Mouse (Mus musculus) layer of hippocampus, adult 11-12 months (tissue): ENCODE measurements at regions not wholly inside any gene's neighbourhood (a gene's known extent, or its start where the extent isn't known, plus 50 kb on each side); places are given as distances from the start of the nearest gene placed in this dataset.

Experiments used
- DNase-seq: peaks from one replicate; pipeline ENCODE4 v3.0.0; 2022; ENCODE audit warnings: low spot score

GRCm38 (mm10) chr16:44630426-44630825 is 71.7 kb upstream of the Boc start:
- DNase-seq: no peak

GRCm38 (mm10) chr16:44629296-44630275 is 70.9 kb upstream of the Boc start:
- no peak for DNase-seq

GRCm38 (mm10) chr16:44625871-44626293 is 67.2 kb upstream of the Boc start:
- DNase-seq: no peak

GRCm38 (mm10) chr16:44625108-44625616 is 66.5 kb upstream of the Boc start:
- no peak for DNase-seq

- DNase-seq: no peak
Measured at GRCm38 (mm10) chr16:44621573-44621972, 62.9 kb upstream of the Boc start.

GRCm38 (mm10) chr16:44620536-44620935 is 61.8 kb upstream of the Boc start:
- DNase-seq: no peak

GRCm38 (mm10) chr16:44619476-44620103 is 60.9 kb upstream of the Boc start:
- no peak for DNase-seq

GRCm38 (mm10) chr16:44617041-44617440 is 58.3 kb upstream of the Boc start:
- DNase-seq: no peak

GRCm38 (mm10) chr16:44616376-44616775 is 57.7 kb upstream of the Boc start:
- no peak for DNase-seq

- no peak for DNase-seq
Measured at GRCm38 (mm10) chr16:44615878-44616206, 57.1 kb upstream of the Boc start.

- DNase-seq: no peak
Measured at GRCm38 (mm10) chr16:44615172-44615877, 56.6 kb upstream of the Boc start.

GRCm38 (mm10) chr16:44614235-44614634 is 55.5 kb upstream of the Boc start:
- DNase-seq: no peak

- DNase-seq: peak; percentile 31
Measured at GRCm38 (mm10) chr16:44612676-44613075, 54.0 kb upstream of the Boc start.

GRCm38 (mm10) chr16:44611525-44611924 is 52.8 kb upstream of the Boc start:
- DNase-seq: no peak

- no peak for DNase-seq
Measured at GRCm38 (mm10) chr16:44608586-44608985, 49.9 kb upstream of the Boc start.
